Mouse (Mus musculus): ENCODE measurements around the gene Cnp.

- TF ChIP-seq CTCF (IDR thresholded peaks at IDR 0.05; ENCODE audit: low read depth): no peak
- TF ChIP-seq EP300 (IDR thresholded peaks at IDR 0.05; ENCODE audit: low read depth): no peak
Measured at GRCm38 (mm10) chr11:100617480-100617879, 42.8 kb downstream of the Cnp start.
